Mouse (Mus musculus) embryo, embryonic 9.5 days (tissue): ENCODE data around the gene Ccr1l1.
"Not testable (repeated sequence)": the region's sequence is repeated elsewhere in the genome, so short reads cannot be mapped to it uniquely, and the experiment has no call there.

Experiments used
- DNase-seq: peaks from one replicate; pipeline ENCODE4 v3.0.0-alpha.2; 2017; ENCODE audit errors: extremely low spot score

Ccr1l1 gene

GRCm38 (mm10) chr9:123978308-123978707 is at the start of gene Ccr1l1:
TSS of gene Ccr1l1 (minus strand) at chr9:123978408.
- DNase-seq, result no peak

- DNase-seq, result no peak
These were observed 43.5 kb upstream of the Ccr1l1 start, which contains the start of gene Ccr3 for GRCm38 (mm10) chr9:124021672-124022071. TSS of gene Ccr3 (plus strand) at chr9:124021972.

DNA sequence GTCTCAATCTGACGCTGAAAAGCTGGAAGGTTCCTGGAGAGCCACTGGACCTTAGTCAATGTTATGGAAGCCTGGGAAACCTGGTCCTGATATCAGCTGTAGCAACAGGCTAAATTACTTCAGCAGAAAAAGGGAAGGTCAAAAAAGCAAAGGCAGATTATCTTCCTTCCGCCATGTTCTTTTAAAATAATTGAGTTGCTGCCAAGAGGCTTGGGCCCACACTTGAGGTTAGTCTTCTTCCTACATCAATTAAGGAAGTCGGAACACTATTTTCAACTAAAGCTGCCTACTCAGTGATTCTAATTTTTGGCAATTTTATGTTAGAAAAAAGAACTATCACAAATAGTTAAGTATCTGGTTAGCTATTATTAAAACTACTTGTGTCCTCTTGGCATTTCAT is 41.7 kb upstream of the Ccr1l1 start:
- DNase-seq, result no peak

DNA sequence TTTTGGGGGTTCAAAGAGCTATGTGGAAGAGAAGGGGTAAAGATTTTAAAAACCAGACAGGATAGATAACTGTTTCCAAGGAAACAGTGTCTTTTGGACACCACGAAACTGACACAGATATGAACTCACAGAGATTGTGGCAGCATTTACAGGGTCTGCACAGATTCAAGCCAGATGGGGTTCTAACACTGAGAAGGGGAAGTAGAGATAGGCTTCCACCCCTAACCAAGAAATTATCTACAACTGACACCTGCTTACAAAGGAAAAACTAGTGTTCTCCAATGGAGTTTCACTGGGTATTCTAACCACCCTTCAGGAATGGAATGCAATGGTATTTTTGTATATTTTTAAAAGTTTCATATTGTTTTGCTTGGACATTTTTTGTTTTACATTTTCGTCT is 37.8 kb upstream of the Ccr1l1 start:
- no peak for DNase-seq

- no peak for DNase-seq
These were observed 36.9 kb upstream of the Ccr1l1 start for GRCm38 (mm10) chr9:124014985-124015652.

DNA sequence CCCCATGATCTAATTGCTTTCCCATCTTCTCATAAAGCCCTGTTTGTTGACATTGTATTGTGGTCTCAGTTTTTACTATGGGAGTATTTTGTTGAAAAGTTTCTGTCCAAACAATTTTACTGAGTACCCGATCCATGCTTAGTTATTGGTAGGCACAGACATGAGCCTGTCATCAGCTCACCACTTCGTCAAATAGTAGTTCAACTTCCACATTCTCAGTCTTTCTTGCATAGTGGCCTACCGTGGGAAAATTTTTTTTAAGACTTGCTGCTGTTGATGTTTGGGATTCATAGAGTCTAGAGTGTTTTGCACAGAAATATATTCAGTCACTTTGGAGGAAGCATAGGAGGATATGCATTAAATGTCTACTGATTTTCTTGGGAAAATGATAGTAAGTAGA is 35.1 kb upstream of the Ccr1l1 start:
- DNase-seq, result no peak

GRCm38 (mm10) chr9:124012691-124013090 is 34.5 kb upstream of the Ccr1l1 start:
- no peak for DNase-seq

GRCm38 (mm10) chr9:123999784-124000183 is 21.6 kb upstream of the Ccr1l1 start:
- no peak for DNase-seq

- no peak for DNase-seq
These were observed 19.5 kb upstream of the Ccr1l1 start for GRCm38 (mm10) chr9:123997719-123998118.

DNA sequence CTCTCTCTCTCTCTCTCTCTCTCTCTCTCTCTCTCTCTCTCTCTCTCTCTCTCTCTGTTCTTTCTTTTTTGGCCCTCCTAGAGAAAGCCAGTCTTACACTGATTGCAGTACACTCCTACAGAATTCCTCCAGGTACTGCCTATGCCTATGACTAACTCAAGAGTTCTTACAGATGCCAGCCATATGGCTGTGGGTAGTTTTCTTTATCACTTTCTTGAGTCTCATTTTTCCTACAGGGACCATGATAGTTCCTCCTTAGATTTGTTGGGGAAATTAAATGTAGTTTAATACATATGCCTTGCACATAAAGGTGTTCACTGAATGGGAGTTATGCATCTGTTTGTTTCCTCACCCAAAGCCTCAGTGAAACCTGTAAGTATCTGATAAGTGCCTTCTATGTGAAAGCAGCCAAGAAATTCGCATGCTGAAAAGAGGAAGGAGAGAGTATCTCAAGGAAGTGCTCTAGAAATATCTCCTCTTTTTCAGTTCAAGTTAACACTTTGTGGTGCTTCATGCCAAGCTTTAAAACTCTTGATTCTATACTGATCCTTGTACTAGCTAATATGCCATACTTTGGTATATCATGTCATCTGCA is 13.2 kb upstream of the Ccr1l1 start:
- no peak for DNase-seq

DNA sequence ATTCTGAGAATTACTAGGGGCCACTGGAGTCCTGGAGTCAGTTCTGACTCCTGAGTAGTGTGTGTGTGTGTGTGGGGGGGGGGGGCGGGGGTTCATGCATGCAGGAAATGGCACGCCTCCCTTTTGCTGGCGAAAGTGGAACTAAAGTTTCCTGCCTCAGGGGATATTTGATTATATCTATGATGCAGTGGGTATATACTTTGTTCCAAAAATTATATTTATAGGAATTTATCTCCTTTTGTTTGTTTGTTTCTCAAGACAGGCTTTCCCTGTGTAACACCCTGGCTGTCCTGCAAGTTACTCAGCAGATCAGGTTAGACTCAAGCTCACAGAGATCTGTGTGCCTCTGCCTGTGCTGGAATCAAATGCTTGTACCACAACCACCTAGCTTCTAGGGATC is 11.5 kb upstream of the Ccr1l1 start:
- no peak for DNase-seq

DNA sequence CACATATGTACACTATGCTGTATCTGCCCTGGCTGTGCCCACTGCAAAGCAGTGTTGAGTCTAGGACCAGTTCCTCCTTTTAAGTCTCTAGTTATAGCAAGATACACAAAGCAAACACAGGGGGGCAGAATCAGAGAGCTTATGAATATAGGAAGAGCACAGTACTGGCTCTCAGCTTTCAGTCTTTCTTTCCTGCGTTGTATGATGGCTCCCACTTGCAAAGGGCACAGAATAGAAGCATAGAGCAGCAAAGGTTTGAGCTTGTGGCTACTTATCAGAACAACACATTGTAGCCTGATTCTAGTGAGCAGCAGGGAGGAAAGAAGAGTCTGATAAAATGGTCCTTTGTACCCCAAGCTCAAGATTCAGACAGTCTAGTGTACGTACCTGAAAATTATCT is 8.0 kb upstream of the Ccr1l1 start:
- no peak for DNase-seq

- DNase-seq, result no peak
These were observed 6.7 kb upstream of the Ccr1l1 start for GRCm38 (mm10) chr9:123984943-123985342.

DNA sequence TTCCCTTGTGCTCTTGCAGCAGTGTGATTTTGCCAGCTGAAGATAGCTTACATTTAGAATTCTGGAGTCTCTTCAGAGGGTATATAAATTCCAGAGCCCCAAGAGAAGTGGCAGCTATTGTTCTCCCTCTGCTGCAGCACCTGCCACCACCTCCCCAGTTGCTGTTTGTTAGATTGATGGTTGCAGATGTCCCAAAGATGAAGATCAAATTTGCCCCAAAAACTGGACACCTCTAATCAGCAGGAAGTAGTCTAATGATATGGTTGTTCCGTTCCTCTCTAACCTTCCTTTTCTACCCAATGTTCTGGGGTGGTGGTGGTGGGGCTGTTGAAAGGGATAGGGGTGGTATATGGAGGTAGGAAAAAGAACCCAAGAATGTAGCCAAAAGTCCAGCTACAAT is 4.5 kb upstream of the Ccr1l1 start:
- DNase-seq, result no peak

DNA sequence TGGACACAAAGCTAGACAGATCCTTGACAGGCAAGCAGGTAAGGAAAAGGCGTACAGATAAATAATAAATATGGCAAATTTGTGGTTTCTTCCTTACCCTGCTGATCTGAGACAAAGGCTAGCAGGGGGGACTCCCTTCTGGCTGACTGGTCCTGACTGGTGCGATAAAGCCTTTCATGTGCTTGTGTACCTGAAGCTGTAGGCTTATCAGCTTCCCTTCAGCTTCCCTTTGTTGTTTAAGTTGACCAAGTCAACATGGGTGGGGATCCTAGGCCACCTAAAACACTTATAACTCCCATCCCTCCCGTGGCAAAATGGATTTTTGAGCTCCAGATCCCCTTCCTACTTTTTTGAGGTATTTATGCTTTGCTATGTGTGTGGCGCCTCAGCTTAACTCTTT is 3.7 kb upstream of the Ccr1l1 start:
- no peak for DNase-seq

- DNase-seq, result not testable (repeated sequence)
These were observed 2.8 kb upstream of the Ccr1l1 start for GRCm38 (mm10) chr9:123980858-123981475.

DNA sequence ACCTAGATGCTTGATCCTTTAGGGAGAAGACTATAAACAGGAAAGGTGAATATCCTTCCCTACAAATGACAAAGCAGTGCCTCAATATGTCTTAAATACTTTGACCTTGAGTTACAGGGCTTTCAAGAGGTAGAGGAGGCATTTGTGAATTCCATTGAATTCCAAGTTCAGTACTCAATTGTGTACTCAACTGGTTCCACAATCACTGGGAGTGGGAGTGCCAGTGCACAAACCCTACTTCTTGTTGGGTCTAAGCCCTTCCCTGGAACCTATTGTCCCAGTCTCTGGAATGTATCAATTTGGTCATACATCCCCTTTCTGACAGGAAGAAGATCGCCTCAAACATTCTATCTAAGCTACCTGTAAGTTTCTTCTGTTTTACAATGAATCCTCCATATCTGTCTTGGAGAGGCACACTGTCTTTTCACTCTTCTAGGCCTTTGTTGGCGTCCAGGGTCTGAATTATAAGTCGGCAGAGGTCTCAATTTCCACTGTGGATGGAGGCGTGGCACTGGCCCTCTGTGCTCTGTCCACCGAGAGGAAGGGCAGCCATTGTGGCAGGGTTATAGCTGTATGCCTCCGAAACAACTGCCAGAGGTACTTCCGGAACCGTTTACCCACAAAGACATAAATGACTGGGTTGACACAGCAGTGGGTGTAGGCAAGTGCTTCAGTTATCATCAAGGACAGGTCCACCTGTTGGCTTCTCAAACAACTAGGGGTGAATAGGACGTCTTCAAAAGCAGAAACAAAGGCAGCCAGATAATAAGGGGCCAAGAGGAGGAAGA is 1.1 kb downstream of the Ccr1l1 start:
- no peak for DNase-seq

GRCm38 (mm10) chr9:123975630-123976029 is 2.6 kb downstream of the Ccr1l1 start:
- DNase-seq, result no peak

DNA sequence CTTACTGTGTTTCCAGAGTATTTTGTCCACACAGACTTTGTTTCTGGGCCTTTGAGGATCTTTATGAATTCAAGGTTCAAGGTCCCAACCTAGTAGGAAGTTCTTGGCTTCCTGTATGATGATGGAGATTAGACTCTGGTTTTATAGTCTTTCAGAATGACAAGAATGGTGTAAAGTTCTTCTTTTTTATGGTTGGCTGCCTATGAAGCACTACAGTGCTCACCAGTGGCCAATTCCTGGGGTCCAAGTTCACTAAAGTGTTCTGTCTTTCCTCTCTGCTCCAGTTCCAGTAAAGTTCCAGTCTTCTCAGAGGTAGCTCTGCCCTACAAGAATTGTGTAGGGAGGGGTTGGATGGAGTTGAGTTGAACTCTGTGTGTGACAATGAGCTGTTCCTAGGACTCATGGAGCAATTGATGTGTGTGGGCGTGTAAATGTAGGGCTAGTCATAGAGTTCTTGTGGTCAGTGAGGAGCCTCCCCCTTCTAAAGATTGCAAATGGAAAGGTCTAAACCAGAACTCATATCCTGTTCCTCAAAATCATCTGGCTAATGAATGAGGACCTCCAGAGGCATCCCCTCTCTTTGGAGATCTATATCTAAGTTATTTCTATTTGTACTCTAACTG is 9.8 kb downstream of the Ccr1l1 start, which contains the start of gene Ccr1:
Gene Ccr1, minus strand, starts transcription at position 403 of the 623 bp plus-strand sequence.
- DNase-seq, result no peak

GRCm38 (mm10) chr9:123966858-123967495 is 11.2 kb downstream of the Ccr1l1 start:
- DNase-seq, result not testable (repeated sequence)

GRCm38 (mm10) chr9:123964776-123965175 is 13.4 kb downstream of the Ccr1l1 start:
- DNase-seq, result no peak
